ENCODE assay signal across 11 mouse cellular contexts in the genomic region with DNA sequence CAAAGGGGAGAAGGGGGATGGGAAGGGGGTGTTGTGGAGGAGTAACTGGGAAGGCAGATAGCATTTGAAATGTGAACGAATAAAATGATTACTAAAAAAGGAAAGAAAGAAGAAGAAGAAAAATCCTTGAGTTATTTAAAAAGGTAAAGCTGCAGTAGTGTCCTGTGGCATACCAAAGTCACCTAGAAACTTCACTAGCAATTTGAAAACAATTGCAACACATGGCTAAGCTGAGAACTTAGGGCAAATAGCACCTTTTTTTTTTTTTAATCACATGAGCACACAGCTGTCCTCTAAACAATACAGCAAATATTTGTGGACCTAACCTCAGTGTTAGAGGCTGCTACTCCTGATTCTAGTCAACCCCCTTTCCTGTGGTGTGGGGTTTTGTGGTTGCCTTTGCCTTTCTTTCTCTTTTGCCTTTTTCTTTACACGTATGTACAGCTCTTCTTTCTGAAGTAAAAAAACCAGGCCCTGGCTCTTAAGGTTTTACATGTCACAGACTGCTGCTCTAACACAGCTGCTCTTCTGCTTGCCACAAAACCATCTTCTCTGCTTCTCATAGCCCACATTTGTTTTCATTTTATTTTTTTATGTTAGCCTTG.
DNase-seq lines count a peak whose midpoint lies in the region; ATAC-seq and TF ChIP-seq lines count a peak whose summit lies in the region.
"Had no signal": no experiment of that assay in that cellular context is flagged by ENCODE, and none has a peak within 500 bp of the region (broad histone marks: within the 10 kb centered on the region; RNA-seq: fewer than 3 reads in every experiment).

No protein-coding gene starts in this region.

- no peak for DNase-seq in heart, adult 2 months
- no peak for DNase-seq in heart, postnatal 10 days
- DNase-seq in hindbrain, embryonic 11.5 days (ENCODE audit: low spot score): peak; percentile 4
- no peak for DNase-seq in kidney, adult 8-10 months
- DNase-seq in frontal cortex, postnatal 14 days (ENCODE audit: low spot score in 2 of 2): no peak
- no peak for DNase-seq in urinary bladder, adult 2 months (ENCODE audit: low spot score)
- DNase-seq: cerebellum, adult 18-20 months; kidney, adult 2 months had no signal

- H3K4me2 ChIP-seq in hindbrain, embryonic 11.5 days (replicated peaks; ENCODE audit: low read depth, low read length): no peak overlapping the region
- H3K4me2 ChIP-seq in neural tube, embryonic 14.5 days (ENCODE audit: low read depth, low read length): no peak overlapping the region

- ATAC-seq in CD4-positive, CD25-positive, alpha-beta regulatory T cell, adult 4 months: peak; percentile 82
- ATAC-seq in hindbrain, embryonic 11.5 days (ENCODE audit: low FRiP score): 0 out of 2 replicates have a peak, but pooled peaks have one; percentile 21
- ATAC-seq in neural tube, embryonic 14.5 days (ENCODE audit: low read depth): peak; percentile 44; the same call in 1 of the 2 replicates

- 39% methylated on average over 2 of the region's 2 CpGs for WGBS in heart, adult 2 months
- WGBS in hindbrain, embryonic 11.5 days: 53% methylated on average over 2 of the region's 2 CpGs
- 62% methylated on average over 2 of the region's 2 CpGs for WGBS in neural tube, embryonic 14.5 days

- H3K27ac ChIP-seq in heart, adult 2 months: peak overlapping the region; percentile 17; the same call in 1 of the 2 replicates
- H3K27ac ChIP-seq in hindbrain, embryonic 11.5 days (ENCODE audit: low read depth, low read length): no peak overlapping the region
- H3K27ac ChIP-seq in neural tube, embryonic 14.5 days (ENCODE audit: low read depth, low read length): no peak overlapping the region
- H3K27ac ChIP-seq: left cerebral cortex, adult 2 months had no signal

- no peaks in the 10 kb centered on the region for H3K9me3 ChIP-seq in hindbrain, embryonic 11.5 days (ENCODE audit: control insufficient read depth, low read length)
- no peaks in the 10 kb centered on the region for H3K9me3 ChIP-seq in neural tube, embryonic 14.5 days (ENCODE audit: control insufficient read depth, low read length)

- H3K4me1 ChIP-seq in heart, adult 2 months (ENCODE audit: control insufficient read depth, insufficient read depth, low read length): no peaks in the 10 kb centered on the region
- H3K4me1 ChIP-seq in hindbrain, embryonic 11.5 days (replicated peaks; ENCODE audit: control insufficient read depth, insufficient read depth, low read length): no peaks in the 10 kb centered on the region
- H3K4me1 ChIP-seq in neural tube, embryonic 14.5 days (ENCODE audit: control insufficient read depth, insufficient read depth, low read length): no peaks in the 10 kb centered on the region

- H3K36me3 ChIP-seq in heart, adult 2 months (ENCODE audit: control insufficient read depth, insufficient read depth, low read length): no peaks in the 10 kb centered on the region
- no peaks in the 10 kb centered on the region for H3K36me3 ChIP-seq in hindbrain, embryonic 11.5 days (ENCODE audit: control insufficient read depth, insufficient read depth, low read length)
- H3K36me3 ChIP-seq in neural tube, embryonic 14.5 days (ENCODE audit: control insufficient read depth, insufficient read depth, low read length): no peaks in the 10 kb centered on the region

- H3K4me3 ChIP-seq in heart, adult 2 months: no peak overlapping the region
- no peak overlapping the region for H3K4me3 ChIP-seq in hindbrain, embryonic 11.5 days (ENCODE audit: low read depth, low read length)
- H3K4me3 ChIP-seq in neural tube, embryonic 14.5 days (ENCODE audit: low read depth, low read length): no peak overlapping the region
- H3K4me3 ChIP-seq: left cerebral cortex, adult 2 months had no signal

- H3K79me2 ChIP-seq in heart, adult 2 months (replicated peaks; ENCODE audit: control insufficient read depth, insufficient read depth, low read length): no peaks in the 10 kb centered on the region

- no peaks in the 10 kb centered on the region for H3K27me3 ChIP-seq in heart, adult 2 months (ENCODE audit: control insufficient read depth, insufficient read depth, low read length)
- no peaks in the 10 kb centered on the region for H3K27me3 ChIP-seq in hindbrain, embryonic 11.5 days (ENCODE audit: control insufficient read depth, insufficient read depth, low read length)
- H3K27me3 ChIP-seq in neural tube, embryonic 14.5 days (ENCODE audit: control insufficient read depth, insufficient read depth, low read length): no peaks in the 10 kb centered on the region

- no peak for TF ChIP-seq EP300 in heart, adult 2 months (IDR thresholded peaks at IDR 0.05; ENCODE audit: insufficient read depth, low read depth, low read length)

- TF ChIP-seq CTCF in heart, adult 2 months (IDR thresholded peaks at IDR 0.05): no peak

- no peak for TF ChIP-seq POLR2A in heart, adult 2 months (IDR thresholded peaks at IDR 0.05; ENCODE audit: insufficient read depth, low read depth, low read length)

- H3K9ac ChIP-seq in heart, adult 2 months (ENCODE audit: low read depth, low read length): no peak overlapping the region
- H3K9ac ChIP-seq in hindbrain, embryonic 11.5 days (ENCODE audit: low read depth, low read length): no peak overlapping the region
- H3K9ac ChIP-seq in neural tube, embryonic 14.5 days (replicated peaks; ENCODE audit: low read depth, low read length): no peak overlapping the region

- intact Hi-C loops in heart, adult 2 months (cut with DNase I): no loop called here
- intact Hi-C loops in heart, postnatal 10 days (cut with DNase I): no loop called here

Comparison
In these comparisons a context has a peak if more than half of its experiments do, and no peak if none do; other contexts are left out.
1. ATAC-seq: peak in every context shown above with its lines; median percentile 82 in CD4-positive, CD25-positive, alpha-beta regulatory T cell, adult 4 months; 44 in neural tube, embryonic 14.5 days; 21 in hindbrain, embryonic 11.5 days.